Mouse (Mus musculus): ENCODE results near the gene Slc38a10.
A peak's percentile ranks its signal among the peaks of the same experiment; 100 is the strongest.

The Slc38a10 gene

GRCm38 (mm10) chr11:120101036-120101435, 50.1 kb downstream of the Slc38a10 start:
- DNase-seq (ENCODE audit: low spot score): peak; percentile 52

DNA sequence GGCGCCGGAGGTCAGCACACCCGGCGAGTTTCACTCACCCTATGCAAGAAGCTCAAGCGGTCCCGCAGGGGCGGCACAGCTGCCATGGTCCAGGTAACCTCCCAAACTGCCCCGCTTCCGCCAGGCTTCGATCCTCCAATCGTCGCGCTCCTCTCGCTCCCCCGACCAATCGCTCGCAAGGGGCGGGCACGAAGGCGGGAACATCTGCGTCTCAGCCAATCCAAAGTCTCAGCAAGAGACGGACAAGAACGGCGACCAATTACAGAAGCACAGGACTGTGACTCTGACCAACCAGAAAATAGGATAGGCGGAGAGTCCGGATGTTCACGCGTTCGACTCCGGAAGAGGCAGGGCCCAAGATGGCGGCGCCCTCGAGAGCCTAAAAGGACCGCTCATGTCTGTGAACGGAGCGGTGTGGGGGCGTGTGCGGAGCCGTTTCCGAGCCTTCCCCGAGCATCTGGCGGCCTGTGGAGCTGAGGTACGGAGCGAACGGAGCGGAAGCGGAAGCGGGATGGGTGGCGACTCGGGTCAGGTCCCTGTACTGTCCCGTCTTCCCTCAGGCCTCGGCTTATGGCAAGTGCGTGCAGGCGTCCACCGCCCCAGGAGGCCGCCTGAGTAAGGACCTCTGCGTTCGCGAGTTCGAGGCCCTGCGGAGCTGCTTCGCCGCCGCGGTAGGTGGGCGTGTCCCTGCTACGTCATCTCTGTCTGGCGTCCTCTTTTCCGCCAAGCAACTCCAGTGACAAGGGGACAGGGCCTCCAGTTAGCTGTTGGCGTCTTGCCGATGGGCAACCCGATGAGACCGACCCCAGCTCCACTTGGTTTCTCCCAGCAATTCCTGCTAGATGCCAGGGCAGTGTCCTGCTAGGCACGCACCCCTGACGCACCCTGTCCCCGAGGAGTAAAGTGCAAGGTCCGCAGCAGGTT, 52.3 kb downstream of the Slc38a10 start, which contains the start of the genes Tepsin and Ndufaf8:
Gene Tepsin, minus strand, starts transcription at position 144 of the 924 bp plus-strand sequence.
Gene Ndufaf8, plus strand, starts transcription at position 341 of the 924 bp plus-strand sequence.
- DNase-seq (ENCODE audit: low spot score): peak; percentile 96

DNA sequence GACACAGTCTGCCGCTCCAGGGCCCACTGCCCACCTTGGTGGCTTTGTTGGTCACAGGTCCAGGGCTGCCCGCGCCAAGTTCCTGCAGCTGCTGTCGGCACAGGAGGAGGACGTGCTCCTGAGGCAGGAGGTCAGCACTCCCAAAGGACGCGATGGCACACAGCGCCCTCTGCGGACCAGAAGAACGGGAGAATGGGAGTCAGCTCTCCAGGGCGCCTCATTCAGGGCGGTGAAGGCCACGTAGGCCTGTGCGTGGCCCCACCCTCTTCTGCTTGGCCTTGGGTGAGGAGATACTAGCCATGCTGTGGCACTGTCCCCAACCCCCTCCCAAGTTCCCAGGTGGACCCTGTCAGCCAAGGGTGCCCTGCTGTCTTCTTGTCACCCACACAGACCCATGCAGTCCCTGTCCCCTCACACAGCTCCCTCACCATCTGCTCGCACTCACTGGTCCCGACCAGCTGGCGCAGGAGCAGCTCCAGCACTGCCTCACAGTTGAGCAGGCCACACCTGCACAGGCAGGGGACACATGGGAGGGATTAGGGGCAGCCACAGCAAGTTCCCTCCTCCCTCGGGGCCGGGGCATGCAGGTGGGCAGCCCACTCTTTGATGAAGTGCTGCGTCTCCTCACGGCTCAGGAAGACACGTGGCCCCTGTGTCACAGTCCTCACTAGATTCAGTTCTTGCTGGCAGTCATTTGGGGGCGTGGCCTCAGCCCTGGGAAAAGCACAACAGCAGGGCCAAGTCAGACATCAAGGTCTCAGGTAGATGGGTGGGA, 58.1 kb downstream of the Slc38a10 start:
- DNase-seq (ENCODE audit: low spot score): no peak

- DNase-seq (ENCODE audit: low spot score): no peak
Measured at GRCm38 (mm10) chr11:120090661-120091060, 60.5 kb downstream of the Slc38a10 start.

DNA sequence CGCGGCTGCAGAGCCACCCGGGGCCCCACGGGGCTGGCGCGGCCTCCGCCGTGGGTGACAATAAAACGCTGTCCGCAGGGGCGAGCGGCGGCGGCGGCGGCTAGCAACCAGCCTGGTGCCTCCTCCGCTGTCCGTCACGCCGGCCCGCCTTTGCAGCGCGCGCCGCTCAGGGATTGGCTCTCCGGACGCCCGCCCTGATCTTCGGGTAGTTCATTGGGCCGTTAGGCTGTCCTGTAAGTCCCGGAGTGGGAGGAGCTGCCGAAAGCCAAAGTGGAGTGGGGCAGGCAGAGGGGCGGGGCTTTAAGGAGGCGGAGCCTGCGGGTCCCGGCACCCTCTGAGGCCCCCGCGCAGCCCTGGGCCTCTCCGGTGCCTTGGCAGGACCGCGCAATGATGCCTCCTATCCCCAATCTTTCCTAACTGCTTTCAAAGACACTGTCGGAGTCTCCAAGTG, 64.4 kb downstream of the Slc38a10 start, which contains the start of gene Cep131:
Gene Cep131, minus strand, starts transcription at position 126 of the 451 bp plus-strand sequence.
- DNase-seq (ENCODE audit: low spot score): peak; percentile 96

DNA sequence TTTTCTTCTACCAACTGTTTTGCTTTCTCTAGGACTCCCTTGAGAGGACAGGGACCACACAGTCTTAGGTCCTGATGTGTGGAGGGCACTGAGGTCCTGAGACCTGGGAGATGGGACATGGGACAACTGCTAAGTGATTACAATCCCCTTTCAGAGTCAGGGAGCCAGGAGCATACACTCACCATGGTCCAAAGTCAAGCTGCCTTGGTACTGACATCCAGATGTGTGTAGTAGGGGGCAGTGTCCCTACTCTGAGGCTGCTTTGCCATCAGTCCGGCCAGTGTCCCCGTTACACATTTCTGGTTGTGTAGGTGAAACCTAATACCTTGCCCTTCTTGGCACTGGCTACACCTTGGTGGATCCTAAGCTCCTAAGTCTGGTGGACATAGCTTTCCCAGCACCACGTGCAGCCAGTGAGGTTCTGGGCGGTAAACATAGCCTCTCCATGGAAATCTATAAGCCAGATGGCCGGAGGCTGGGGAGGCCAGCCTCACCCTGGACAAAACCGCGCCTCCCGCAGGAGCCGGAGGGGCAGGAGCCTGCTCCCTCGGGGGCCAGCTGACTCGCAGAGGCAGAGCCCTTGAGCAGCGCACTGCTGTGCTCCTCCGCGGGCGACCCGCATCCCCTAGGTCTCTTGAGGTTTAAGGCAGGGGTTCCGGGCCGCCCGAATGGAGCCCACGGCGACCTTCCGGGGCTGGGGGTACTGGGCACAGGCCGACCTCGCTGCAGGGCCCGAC, 65.1 kb downstream of the Slc38a10 start:
- no peak for DNase-seq (ENCODE audit: low spot score)

DNA sequence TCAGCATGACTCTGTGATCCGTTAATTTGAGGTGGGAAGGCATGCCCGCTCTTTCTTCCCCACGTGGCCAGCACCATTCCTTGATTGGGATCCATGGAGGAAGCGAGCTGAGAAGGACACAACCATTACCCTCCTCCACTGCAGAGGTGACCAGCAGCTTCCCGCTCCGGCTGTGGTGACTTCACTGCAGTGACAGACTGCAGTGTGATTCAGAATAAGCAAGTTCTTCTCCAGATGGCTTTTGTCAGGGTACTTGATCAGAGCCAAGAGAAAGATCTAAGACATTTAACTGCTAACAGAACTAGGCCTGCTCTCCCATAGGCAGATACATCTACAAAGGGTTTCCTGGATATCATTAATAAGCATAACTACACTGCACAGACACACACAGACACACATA, 70.9 kb downstream of the Slc38a10 start:
- DNase-seq (ENCODE audit: low spot score): no peak

GRCm38 (mm10) chr11:120076191-120076590, 75.0 kb downstream of the Slc38a10 start:
- no peak for DNase-seq (ENCODE audit: low spot score)

DNA sequence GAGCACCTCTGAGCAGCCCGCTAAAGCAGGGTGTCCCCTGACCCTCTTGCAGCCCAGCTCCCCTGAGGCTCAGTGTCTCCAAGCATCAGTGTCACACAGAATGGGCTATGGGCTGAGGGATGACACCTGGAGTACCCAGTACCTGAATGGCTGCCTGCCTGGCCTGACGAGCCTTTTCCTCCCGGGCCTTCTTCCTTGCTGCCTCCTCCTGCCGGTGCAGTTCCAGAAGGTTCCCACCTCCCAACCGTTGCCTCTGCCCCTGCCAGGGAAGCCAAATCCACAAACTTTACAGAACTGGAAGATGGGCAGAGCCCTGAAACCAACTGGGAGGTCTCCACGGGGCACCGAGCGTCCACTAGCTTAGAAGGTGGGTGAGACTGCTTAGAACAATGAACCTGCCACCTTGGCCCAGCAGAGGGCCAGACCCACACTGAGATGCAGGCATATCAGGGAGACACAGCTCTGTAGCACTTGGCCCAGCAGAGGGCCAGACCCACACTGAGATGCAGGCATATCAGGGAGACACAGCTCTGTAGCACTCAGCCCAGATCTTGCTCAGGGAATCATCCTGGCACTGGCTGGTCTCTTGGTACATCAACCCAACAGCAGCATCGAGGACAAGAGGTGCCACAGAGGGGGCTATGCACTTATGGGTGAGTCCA, 78.0 kb downstream of the Slc38a10 start:
- no peak for DNase-seq (ENCODE audit: low spot score)

GRCm38 (mm10) chr11:120071731-120072320, 79.3 kb downstream of the Slc38a10 start:
- DNase-seq (ENCODE audit: low spot score): no peak

DNA sequence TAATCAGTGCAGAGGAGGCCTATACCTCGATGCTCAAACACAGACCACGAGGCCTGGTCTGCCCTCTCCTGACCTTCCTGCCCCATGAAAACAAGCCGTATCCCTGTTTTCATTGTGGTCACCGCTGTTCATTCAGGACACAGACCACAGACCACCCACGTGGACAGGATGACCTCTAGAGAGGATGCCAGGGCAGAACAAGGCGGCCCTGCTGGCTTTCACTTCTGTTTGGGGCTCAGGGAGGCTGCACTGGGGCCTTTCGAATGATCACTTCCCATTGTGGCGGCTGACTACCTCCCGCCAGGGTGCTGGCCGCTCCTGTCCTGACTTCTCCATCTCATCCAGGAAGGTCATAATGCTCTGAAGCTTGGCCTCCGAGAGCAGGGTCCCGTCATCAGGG, 80.1 kb downstream of the Slc38a10 start:
- no peak for DNase-seq (ENCODE audit: low spot score)

DNA sequence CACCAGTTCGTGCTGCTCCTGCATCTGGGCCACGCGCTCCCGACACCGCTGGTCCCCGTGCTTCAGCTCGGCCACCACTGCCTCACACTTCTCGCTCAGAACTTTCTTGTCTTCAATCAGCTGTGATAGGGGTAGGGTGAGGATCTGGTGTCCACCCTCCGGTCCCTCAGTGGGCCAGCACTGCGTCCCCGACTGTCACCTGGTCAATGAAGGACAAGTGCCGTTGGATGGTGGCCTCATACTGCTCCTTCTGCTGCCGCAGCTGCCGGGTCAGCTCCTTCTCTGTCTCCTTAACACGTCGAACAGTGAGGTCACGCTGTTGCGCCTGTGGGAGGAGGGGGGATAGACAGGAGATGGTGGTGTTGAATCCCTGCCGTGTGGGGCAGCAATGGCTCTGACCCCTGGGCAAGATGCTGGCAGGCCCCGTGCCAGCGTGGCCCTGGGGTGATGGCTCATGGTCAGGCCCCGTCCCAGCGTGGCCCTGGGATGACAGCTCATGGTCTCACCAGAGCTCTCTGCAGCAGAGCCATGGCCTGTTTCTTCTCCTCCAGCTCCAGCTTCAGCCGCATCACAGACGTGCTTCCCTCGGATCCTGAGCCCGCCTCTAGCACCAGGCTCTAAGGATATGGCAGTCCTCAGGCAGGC, 80.7 kb downstream of the Slc38a10 start:
- DNase-seq (ENCODE audit: low spot score): no peak

- no peak for DNase-seq (ENCODE audit: low spot score)
Measured at GRCm38 (mm10) chr11:120069261-120069660, 81.9 kb downstream of the Slc38a10 start.

- no peak for DNase-seq (ENCODE audit: low spot score)
Measured at GRCm38 (mm10) chr11:120067834-120068233, 83.3 kb downstream of the Slc38a10 start.

- peak; percentile 64 for DNase-seq (ENCODE audit: low spot score)
Measured at GRCm38 (mm10) chr11:120065291-120065690, 85.9 kb downstream of the Slc38a10 start.

DNA sequence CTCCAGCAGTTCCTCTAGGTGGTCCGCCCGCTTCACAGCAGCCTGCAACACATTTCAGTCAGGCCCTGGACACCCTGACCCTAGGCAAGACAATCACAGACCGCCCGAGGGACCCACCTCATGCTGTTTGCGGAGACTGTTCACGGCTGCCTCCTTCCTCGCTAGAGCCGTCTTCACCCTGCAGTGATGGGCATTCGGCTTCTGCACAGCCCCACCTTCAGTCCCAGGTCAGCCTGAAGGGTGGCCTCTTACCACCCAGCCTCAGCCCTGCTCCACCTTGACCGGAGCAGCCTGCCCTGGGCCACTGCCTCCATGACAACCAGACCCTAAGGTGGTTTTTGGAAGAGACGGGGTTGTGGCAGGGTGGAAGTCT, 86.5 kb downstream of the Slc38a10 start:
- DNase-seq (ENCODE audit: low spot score): no peak

GRCm38 (mm10) chr11:120064006-120064667, 87.0 kb downstream of the Slc38a10 start:
- DNase-seq (ENCODE audit: low spot score): no peak

DNA sequence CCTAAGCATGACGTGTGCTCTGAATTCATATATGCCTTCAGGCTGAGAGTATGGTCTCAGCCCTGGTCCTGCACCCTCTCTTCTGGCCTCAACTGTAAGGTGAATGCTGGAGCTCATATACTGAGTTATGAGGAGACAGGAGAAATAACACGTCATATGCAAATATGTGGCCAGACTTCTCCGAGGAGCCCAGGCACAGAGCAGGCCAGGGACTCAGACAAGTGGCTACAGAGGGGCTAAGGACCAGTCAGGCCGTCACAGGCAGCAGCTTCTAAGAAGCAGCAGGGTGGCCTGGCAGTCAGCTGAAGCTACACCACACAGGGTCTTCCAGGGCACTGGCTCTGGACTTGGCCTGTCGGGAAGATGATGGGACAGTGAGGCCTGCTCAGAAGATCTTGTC, 87.8 kb downstream of the Slc38a10 start:
- DNase-seq (ENCODE audit: low spot score): no peak

GRCm38 (mm10) chr11:120060634-120061033, 90.5 kb downstream of the Slc38a10 start:
- no peak for DNase-seq (ENCODE audit: low spot score)

Measured in urinary bladder, postnatal 25 days (tissue).